Mouse (Mus musculus) megakaryocyte-erythroid progenitor cell, adult 5-6 weeks (primary cell): ENCODE results near the gene Fam163a. TPM values are rescaled to one million over a fixed set of nuclear protein-coding genes. Genes with fewer than 3 reads are reported as not detected.
"Not testable (repeated sequence)": the region's sequence is repeated elsewhere in the genome, so short reads cannot be mapped to it uniquely, and the experiment has no call there.

Source experiments
- ATAC-seq: replicated peaks from 2 replicates; pipeline ENCODE4 v1.8.0; 2016; ENCODE audit warnings: mild to moderate bottlenecking, inconsistent platforms; ENCODE audit not compliant: severe bottlenecking, poor library complexity, low FRiP score, low TSS enrichment
- total RNA-seq, 2 experiments: library from RNA; stranded (forward) in 1 of 2; stranded (reverse) in 1 of 2; fragments of 200-1000, 215-1000 nt in 1 of 2; fragments of >200 nt in 1 of 2; fragmentation: Nextera tagmentation in 1 of 2; gene quantifications; 2 replicates each; pipeline ENCODE4 v1.2.3; 2014 to 2017

Fam163a gene
- not detected in 2 replicates for total RNA-seq (2014; fragmentation: Nextera tagmentation)
- 0.30 TPM in 1 of 2 replicates, not detected in the other for total RNA-seq (2017)

- ATAC-seq, result no peak
These were observed at the start of gene Fam163a for GRCm38 (mm10) chr1:156204656-156205131. TSS of gene Fam163a (minus strand) at chr1:156205026.

- ATAC-seq, result not testable (repeated sequence)
These were observed 46.3 kb upstream of the Fam163a start for GRCm38 (mm10) chr1:156251096-156251495.

GRCm38 (mm10) chr1:156247893-156248292, 43.1 kb upstream of the Fam163a start:
- ATAC-seq, result no peak

- peak; percentile 87 for ATAC-seq
These were observed 37.0 kb upstream of the Fam163a start for GRCm38 (mm10) chr1:156241713-156242348.

DNA sequence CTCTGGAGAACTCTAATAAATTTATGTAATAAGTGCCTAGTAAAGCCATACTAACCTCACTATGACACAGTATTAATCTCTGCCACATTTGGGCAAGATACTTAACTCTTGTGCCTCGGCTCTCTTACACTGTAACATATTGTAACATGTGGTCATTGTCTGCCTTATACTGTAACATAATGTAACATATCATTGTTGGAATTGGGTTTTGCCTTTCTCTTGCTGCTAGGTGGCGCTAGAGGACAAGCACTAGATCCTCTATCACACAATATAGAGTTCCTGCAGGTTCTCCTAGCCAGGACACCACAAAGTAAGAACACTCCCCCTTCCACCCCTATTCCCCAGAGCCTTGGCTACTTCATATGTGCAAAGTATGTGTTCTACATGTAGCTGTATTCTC, 36.2 kb upstream of the Fam163a start:
- ATAC-seq, result peak; percentile 86

DNA sequence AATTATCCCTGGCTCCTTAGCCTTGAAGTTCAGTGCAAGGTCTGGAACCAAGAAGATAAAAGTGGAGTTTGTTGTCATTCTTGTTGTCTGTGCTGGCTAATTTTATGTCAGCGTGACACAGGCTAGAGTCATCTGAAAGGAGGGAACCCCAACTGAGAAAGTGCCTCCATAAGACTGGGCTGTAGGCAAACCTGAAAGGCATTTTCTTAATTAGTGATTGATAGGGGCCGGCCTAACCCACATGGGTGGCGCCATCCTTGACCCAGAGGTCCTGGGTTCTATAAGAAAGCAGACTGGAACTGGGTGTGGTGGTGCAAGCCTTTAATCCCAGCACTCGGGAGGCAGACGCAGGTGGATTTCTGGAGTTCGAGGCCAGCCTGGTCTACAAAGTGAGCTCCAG, 26.3 kb upstream of the Fam163a start:
- ATAC-seq, result no peak

DNA sequence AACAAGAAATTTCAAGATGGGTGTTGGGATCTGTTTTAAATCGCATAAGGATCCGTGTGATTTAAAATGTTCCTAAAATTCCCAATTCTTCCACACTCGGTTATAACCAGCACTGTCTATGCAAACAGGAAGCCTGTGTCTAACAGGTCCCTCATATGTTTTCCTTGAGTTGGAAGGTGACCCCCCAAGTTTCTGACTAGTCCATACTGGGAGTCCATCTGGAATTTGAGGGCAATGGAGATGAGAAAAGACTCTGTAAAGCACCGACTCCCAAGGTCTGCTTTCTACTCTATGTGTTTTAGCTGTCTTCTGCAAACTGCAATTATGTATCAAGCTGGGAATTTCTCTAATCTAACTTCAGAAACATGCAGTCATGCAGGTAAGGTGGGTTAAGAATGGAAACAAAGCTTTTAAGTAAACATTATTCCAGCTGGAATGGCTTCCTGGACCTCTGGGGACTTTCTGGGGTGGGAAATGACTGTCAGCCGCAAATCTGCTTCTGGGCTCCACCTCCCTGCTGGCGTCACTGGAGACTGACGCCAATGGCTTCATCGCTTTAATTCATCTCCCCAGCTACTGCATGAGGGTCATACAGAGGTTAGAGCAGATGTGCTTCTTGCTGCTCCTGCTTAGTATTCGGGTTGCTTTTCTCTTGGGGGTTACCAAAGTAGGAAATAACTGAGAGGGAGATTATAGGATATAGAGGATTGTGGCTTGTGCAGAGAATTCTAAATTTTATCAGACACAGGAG, 25.7 kb upstream of the Fam163a start:
- ATAC-seq, result no peak

- ATAC-seq, result peak; percentile 91
These were observed 24.6 kb upstream of the Fam163a start for GRCm38 (mm10) chr1:156229448-156229847.

DNA sequence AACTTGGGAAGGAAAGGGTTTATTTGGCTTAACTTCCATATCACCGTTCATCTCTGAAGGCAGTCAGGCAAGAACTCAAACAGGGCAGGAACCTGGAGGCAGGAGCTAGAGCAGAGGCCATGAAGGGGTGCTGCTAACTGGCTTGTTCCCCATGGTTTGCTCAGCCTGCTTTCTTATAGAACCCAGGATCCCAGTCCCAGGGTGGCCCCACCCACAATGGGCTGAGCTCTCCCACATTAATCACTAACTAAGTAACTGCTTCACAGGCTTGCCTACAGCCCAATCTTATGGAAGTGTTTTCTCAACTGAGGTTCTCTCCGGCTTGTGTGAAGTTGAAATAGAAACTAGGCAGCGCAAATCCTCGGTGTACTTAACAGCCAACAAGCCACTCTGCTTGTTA, 23.9 kb upstream of the Fam163a start:
- no peak for ATAC-seq

GRCm38 (mm10) chr1:156226903-156227302, 22.1 kb upstream of the Fam163a start:
- 0 out of 2 replicates have a peak, but pooled peaks have one; percentile 16 for ATAC-seq

DNA sequence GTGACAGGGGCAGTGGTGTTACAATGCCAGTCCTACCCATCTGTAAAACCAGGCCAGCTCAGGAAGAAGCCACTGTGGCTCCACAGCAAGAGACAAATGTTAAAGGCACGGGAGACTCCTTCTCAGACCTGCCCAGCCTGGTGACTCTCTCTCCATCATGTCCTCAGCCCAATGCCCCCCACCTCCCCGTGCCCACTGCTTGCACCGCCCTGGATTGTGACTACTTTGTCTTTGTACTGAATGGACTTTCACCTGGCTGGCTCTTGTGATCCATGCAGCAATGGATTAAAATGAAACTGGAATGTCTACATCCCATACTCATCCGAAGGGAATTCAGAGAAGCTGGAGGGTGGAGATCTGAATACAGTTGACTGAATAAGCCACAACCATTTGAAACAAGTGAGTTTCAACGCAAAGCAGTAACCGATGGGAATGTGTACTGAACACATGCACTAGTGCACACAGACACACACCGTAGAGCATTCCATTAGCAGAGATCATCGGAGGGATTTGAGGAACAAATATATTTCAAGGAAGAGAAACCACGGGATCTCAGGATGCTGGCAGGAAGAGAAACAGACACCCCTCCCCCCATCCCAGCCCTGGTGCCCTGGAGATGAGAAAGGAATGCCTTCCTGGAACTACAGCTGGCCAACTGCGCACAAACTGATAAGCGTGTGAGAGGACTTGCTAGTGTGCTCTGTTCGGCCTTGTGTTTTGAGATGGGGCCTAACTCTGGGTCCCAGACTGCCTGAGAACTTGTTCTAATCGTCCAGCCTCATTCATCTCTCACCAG, 17.6 kb upstream of the Fam163a start:
- ATAC-seq, result peak; percentile 55; the same call in 1 of the 2 replicates

GRCm38 (mm10) chr1:156221327-156221726, 16.5 kb upstream of the Fam163a start:
- ATAC-seq, result no peak

GRCm38 (mm10) chr1:156218573-156218972, 13.7 kb upstream of the Fam163a start:
- ATAC-seq, result no peak

- ATAC-seq, result no peak
These were observed 13.1 kb upstream of the Fam163a start for GRCm38 (mm10) chr1:156217941-156218340.

DNA sequence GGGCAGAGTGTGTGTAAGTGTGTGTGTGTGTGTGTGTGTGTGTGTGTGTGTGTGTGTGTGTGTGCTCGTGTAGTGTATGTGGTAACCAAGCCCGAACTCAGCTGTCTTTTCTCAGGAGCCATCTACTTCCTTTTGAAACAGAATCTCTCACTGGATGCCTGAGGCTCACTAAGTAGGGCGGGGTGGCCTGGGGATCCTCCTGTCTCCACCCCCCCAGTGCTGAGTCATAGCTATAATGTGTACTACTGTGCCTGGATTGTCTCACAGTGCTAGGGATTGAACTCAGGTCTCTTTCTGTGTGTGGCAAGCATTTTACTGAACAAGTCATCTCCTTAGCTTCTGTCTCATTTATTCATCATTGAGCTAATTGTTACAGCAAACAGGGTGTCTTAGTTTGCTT, 12.6 kb upstream of the Fam163a start:
- peak; percentile 79 for ATAC-seq

DNA sequence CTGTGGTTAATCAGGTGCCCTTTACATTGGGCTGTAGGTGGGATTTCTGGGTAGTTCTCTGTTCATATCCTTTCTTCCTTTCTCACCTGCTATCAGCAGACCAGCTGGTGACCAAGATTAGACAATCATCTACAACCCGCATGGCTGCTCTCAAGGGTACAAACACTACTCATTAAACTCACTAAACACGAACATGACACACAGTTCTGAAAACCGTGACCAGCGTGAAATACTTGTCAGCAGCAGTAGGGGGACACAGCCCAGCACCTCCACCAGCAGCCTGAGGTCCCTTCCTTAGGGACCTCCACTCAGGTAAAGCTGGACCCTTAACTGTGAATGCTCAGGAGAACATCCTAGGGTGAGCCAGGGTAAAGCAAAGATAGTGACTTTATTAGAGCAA, 11.4 kb upstream of the Fam163a start:
- no peak for ATAC-seq

DNA sequence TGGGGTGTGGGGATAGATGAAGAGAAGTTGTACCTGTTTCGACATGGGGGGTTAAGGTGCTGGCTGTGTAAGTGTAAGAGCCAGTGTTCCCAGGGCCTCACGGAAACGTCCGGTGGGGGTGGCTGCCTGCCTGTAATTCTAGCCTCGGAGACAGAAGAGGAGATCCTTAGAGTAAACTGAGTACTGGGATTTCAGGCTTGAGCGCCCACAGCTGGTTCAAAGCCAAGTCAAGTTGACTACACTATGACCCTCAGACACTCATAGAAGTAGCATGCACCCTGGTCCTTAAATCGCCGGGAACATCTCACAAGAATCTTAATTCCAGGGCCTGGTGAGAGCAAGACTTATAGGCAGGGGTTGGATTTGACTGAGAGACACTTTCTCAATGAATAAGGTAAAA, 9.8 kb upstream of the Fam163a start:
- ATAC-seq, result no peak

- peak; percentile 95 for ATAC-seq
These were observed 8.1 kb upstream of the Fam163a start for GRCm38 (mm10) chr1:156212923-156213322.

- no peak for ATAC-seq
These were observed 7.0 kb upstream of the Fam163a start for GRCm38 (mm10) chr1:156211809-156212317.

GRCm38 (mm10) chr1:156205164-156205563, 338 bp upstream of the Fam163a start:
- ATAC-seq, result no peak
